Mouse (Mus musculus) midbrain, postnatal 0 days (tissue): ENCODE data around the gene Snx21. TPM values are rescaled to one million over a fixed set of nuclear protein-coding genes. Genes with fewer than 3 reads are reported as not detected.
A peak's percentile ranks its signal among the peaks of the same experiment; 100 is the strongest.

Experiments used
- ATAC-seq: fragments of 200-750 bp; cut with Nextera tagmentation; 2 replicates; pipeline ENCODE4 v1.8.0; 2017; ENCODE audit warnings: moderate number of reproducible peaks, mild to moderate bottlenecking, moderate TSS enrichment, moderate library complexity; ENCODE audit not compliant: low FRiP score
- DNase-seq: peaks from one replicate; pipeline ENCODE4 v3.0.0-alpha.2; 2015; ENCODE audit warnings: low spot score
- H3K27ac ChIP-seq: fragments of 300-500 bp; sonication (generic); 2 replicates; pipeline ENCODE4 v1.5.1; 2014; ENCODE audit warnings: low read depth, mild to moderate bottlenecking, low read length, mixed read lengths
- H3K27me3 ChIP-seq: fragments of 300-500 bp; sonication (generic); 2 replicates; pipeline ENCODE4 v1.6.1; 2014; ENCODE audit warnings: low read length, control low read depth, mixed read lengths; ENCODE audit not compliant: insufficient read depth
- H3K36me3 ChIP-seq: fragments of 300-500 bp; sonication (generic); 2 replicates; pipeline ENCODE4 v1.6.1; 2014; ENCODE audit warnings: low read length, control low read depth, mixed read lengths; ENCODE audit not compliant: insufficient read depth
- H3K4me1 ChIP-seq: fragments of 300-500 bp; sonication (generic); 2 replicates; pipeline ENCODE4 v1.6.1; 2014; ENCODE audit warnings: mild to moderate bottlenecking, control low read depth, antibody characterized with exemption, low read length, mixed read lengths; ENCODE audit not compliant: insufficient read depth
- H3K4me2 ChIP-seq: fragments of 300-500 bp; sonication (generic); 2 replicates; pipeline ENCODE4 v1.6.1; 2014; ENCODE audit warnings: low read depth, mild to moderate bottlenecking, low read length, mixed read lengths; ENCODE audit not compliant: poor library complexity, severe bottlenecking
- H3K4me3 ChIP-seq: fragments of 300-500 bp; sonication (generic); 2 replicates; pipeline ENCODE4 v1.5.1; 2014; ENCODE audit warnings: low read depth, mild to moderate bottlenecking, low read length, moderate library complexity
- H3K9ac ChIP-seq: fragments of 300-500 bp; sonication (generic); replicated peaks from 2 replicates; pipeline ENCODE4 v1.6.1; 2014; ENCODE audit warnings: mild to moderate bottlenecking, low read length, moderate library complexity, mixed read lengths; ENCODE audit not compliant: poor library complexity, severe bottlenecking
- H3K9me3 ChIP-seq: fragments of 300-500 bp; sonication (generic); 2 replicates; pipeline ENCODE4 v1.6.1; 2016; ENCODE audit warnings: low read length, control low read depth
- CTCF ChIP-seq: IDR thresholded peaks from 2 replicates; pipeline ENCODE4 v1.5.1; 2016; ENCODE audit warnings: antibody characterized with exemption, mild to moderate bottlenecking
- WGBS: fragments of 180-500 bp; shearing (Covaris S2); extraction: QIAGEN DNeasy Blood & Tissue Kit; methylation state at CpG from one replicate; pipeline ENCODE4 v1.1.7; 2014; 5-methylcytosine and 5-hydroxymethylcytosine counted together
- polyA plus RNA-seq: library from polyadenylated mRNA; unstranded; fragments of >200 nt; fragmentation: Nextera tagmentation; extraction: Ambion mirVana; gene quantifications from 2 replicates; pipeline ENCODE4 v1.2.1, GENCODE M21; 2015
- total RNA-seq: library from RNA; depleted of rRNA; stranded (reverse); fragments of >200 nt; gene quantifications from 2 replicates; pipeline ENCODE4 v1.2.3, GENCODE M21; 2014

Gene Snx21
- total and polyA plus RNA-seq, 2 experiments from 2014 or later, result 50.8 to 100 TPM

DNA sequence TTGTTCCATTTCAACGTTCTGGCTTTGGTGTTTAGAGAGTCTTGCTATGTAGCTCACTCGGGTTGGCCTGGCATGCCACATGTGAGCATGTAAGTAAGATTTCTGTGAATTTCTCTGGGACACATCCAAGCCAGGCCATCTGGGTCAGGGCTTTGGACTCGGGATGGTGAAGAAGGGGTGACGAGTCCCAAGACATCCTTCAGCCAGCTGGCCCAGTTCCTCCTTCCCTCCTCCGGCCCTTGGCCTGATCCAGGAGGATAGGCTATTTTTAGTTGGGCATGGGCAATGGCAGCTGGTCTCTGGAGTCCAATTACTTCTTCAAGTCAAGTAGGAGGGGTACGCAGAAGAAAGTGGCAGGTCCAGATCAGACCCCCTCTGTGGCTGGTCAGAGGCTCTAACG is 6.8 kb upstream of the Snx21 start:
- no peak overlapping the region for H3K27ac ChIP-seq
- no peak for DNase-seq
- 85% methylated on average over 7 of the region's 7 CpGs for WGBS
- no peak overlapping the region for H3K9ac ChIP-seq
- H3K27me3 ChIP-seq, result no peaks in the 10 kb centered on the region
- TF ChIP-seq CTCF, result no peak
- H3K4me3 ChIP-seq, result no peak overlapping the region
- ATAC-seq, result no peak
- no peak overlapping the region for H3K4me2 ChIP-seq
- H3K9me3 ChIP-seq, result no peaks in the 10 kb centered on the region
- no peaks in the 10 kb centered on the region for H3K4me1 ChIP-seq
- H3K36me3 ChIP-seq, result no peaks in the 10 kb centered on the region

DNA sequence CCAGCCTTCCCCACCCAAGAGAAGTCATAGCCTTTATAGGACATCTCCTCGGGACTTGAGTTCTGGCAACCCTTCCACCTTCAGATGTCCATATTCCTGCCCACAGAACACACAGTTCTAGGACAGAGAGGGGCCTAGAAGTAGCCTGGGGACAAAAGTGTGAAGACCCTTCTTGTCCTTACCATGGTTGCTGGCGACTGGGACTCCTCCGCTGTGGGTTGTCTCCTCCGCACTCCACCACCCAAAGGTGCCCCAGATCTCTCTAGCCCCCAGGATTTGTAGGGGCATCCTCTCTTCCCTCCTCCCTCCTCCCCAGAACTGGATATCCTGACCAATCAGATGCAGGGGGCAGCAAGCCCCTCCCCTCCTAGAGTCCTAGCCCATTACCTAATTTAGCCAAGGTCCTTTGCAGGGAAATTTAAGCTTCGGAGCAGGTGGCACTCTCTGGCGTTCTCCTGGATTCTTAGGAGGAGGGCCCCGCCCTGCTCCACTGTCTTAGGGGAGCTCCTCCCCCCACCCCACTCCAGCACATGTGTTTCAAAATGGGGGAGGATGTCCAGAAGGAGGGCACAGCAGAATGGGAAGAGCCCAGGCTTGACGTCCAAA is 6.0 kb upstream of the Snx21 start, which contains the start of gene Tnnc2:
Tnnc2 (minus strand) TSS at position 487 of the 606 bp plus-strand sequence.
- DNase-seq (no peak), ATAC-seq (no peak)
- H3K27ac ChIP-seq, result no peak within 1 kb of the TSS
- no peaks in the 10 kb centered on the region for H3K4me1 ChIP-seq
- no peaks in the 10 kb centered on the region for H3K36me3 ChIP-seq
- no peaks in the 10 kb centered on the region for H3K27me3 ChIP-seq
- no peak within 1 kb of the TSS for H3K9ac ChIP-seq
- no peaks in the 10 kb centered on the region for H3K9me3 ChIP-seq
- 70% methylated on average over 8 of the region's 8 CpGs for WGBS
- no peak within 1 kb of the TSS for H3K4me3 ChIP-seq
- no peak for TF ChIP-seq CTCF
- no peak within 1 kb of the TSS for H3K4me2 ChIP-seq

DNA sequence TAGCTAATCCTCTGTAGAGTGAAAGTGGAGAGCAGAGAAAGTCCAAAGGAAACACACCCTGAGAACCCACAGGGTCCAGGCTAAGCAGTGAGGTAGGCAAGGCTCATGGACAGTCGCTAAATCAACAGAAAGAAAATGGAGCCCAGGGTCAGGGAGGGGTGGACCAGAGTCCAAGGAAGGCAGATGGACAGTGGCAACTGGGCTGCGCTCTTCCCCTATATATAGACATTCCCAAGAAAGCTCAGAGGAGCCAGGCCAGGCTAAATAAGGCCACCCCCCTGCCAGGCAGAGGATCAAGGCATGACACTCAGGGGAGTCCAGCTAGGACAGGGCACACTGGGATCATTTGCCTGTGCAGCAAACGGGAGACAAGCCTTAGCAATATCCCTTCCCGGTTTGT is 3.7 kb upstream of the Snx21 start:
- H3K4me1 ChIP-seq, result peaks cover 3% of the 10 kb centered on the region; the same call in 1 of the 2 replicates
- H3K27ac ChIP-seq, result no peak overlapping the region
- no peak overlapping the region for H3K9ac ChIP-seq
- no peaks in the 10 kb centered on the region for H3K9me3 ChIP-seq
- no peak overlapping the region for H3K4me3 ChIP-seq
- no peak overlapping the region for H3K4me2 ChIP-seq
- WGBS, result 72% methylated on average over 4 of the region's 4 CpGs
- no peaks in the 10 kb centered on the region for H3K36me3 ChIP-seq
- ATAC-seq (no peak), DNase-seq (no peak)
- H3K27me3 ChIP-seq, result no peaks in the 10 kb centered on the region
- no peak for TF ChIP-seq CTCF

DNA sequence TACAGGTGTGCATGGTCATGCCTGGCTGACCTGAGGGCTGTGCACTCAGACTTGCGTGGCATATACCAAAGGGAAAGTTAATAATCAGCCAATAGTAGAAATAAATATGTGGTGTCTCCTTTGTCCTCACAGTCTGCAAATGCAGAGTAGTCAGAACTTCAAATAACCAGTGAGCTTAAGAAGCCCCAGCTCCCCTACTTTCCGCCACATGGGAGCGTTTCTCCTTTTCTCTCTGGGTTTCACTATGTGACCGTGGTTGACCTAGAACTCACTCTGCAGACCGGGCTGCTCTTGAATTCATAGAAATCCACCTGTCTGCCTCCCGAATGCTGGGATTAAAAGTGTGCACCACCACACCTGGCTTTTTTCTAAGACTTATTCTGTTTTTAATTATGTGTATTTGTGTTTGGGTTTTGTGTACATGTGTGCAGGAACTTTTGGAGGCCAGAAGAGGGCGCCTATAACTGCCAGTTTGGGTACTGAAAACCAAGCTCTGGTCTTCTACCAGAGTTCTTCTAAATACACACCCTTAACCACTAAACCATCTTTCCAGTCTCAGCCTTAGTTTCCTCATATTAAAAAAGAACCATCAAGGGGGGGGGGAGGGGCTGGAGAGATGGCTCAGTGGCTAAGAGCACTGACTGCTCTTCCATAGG is 1.6 kb upstream of the Snx21 start:
- Histone ChIP-seq H3K9me3 (no peaks in the 10 kb centered on the region), H3K4me2 (no peak overlapping the region), H3K27ac (no peak overlapping the region), H3K36me3 (no peaks in the 10 kb centered on the region), H3K27me3 (no peaks in the 10 kb centered on the region), H3K4me3 (no peak overlapping the region), H3K4me1 (peaks cover 6% of the 10 kb centered on the region; the same call in 1 of the 2 replicates), H3K9ac (no peak overlapping the region)
- 83% methylated on average over 7 of the region's 7 CpGs for WGBS
- ATAC-seq, result no peak
- TF ChIP-seq CTCF, result peak; percentile 48
- peak; percentile 46 for DNase-seq

DNA sequence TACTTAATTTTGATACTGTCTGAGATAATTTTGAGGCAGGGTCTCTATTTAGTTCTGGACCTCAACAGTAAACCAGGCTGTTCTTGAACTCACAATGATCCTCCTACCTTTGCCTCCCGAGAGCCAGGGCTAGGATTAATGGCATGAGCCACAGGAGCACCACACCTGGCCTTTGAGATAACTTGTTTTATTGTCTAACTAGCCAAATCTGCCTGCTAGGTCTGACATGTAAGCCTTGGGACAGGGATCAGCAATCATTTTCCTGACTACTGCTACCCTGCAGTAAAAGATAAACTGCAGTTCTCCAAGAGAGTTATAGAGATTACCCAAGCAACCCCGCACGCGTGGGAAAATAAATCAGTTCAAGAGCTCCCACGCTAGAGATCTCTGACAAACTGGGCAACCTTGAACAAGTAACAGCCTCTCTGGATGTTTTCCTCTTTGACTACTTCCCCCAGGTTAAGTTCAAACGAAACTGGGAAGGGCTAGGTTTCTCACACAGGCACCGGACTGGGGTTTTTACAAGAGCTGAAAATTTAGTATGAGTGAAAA is 678 bp upstream of the Snx21 start:
- H3K9me3 ChIP-seq, result no peaks in the 10 kb centered on the region
- H3K9ac ChIP-seq, result peak overlapping the region; percentile 94
- ATAC-seq (no peak), DNase-seq (no peak)
- no peaks in the 10 kb centered on the region for H3K27me3 ChIP-seq
- H3K4me2 ChIP-seq, result peak overlapping the region; percentile 90
- no peaks in the 10 kb centered on the region for H3K36me3 ChIP-seq
- no peak for TF ChIP-seq CTCF
- peak overlapping the region; percentile 84 for H3K27ac ChIP-seq
- peaks cover 6% of the 10 kb centered on the region; the same call in 1 of the 2 replicates for H3K4me1 ChIP-seq
- 8% methylated on average over 7 of the region's 7 CpGs for WGBS
- H3K4me3 ChIP-seq, result peak overlapping the region; percentile 77

DNA sequence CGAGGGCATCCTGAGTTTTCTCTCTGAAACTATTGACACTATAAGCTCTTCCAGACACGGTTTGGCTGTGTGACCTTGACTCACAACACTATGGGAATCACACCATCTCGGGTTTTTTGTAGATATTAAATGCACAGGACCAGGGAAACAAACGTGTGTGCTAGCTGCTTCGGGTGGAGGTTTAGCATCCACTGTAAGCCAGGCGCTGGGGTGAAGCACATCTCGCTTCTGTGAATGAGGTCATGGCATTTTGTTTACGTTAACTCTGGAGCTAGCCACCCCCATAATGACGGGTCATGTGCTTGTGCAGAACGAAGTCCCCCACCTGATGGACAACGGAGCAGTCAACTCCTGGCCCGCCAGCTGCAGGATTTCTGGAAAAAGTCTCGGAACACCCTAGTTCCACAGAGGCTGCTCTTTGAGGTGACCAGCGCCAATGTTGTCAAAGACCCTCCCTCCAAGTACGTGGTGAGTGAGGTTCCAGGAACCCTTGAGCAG is 814 bp downstream of the Snx21 start:
- peak overlapping the region; percentile 77 for H3K4me3 ChIP-seq
- peak overlapping the region; percentile 94 for H3K9ac ChIP-seq
- H3K36me3 ChIP-seq, result peaks cover 7% of the 10 kb centered on the region; the same call in 1 of the 2 replicates
- TF ChIP-seq CTCF, result no peak
- peaks cover 6% of the 10 kb centered on the region; the same call in 1 of the 2 replicates for H3K4me1 ChIP-seq
- WGBS, result 9% methylated on average over 15 of the region's 15 CpGs
- peak overlapping the region; percentile 84 for H3K27ac ChIP-seq
- no peaks in the 10 kb centered on the region for H3K27me3 ChIP-seq
- peak overlapping the region; percentile 90 for H3K4me2 ChIP-seq
- ATAC-seq (0 out of 2 replicates have a peak, but pooled peaks have one; percentile 20), DNase-seq (peak; percentile 34)
- no peaks in the 10 kb centered on the region for H3K9me3 ChIP-seq
